Mouse (Mus musculus) macrophage (primary cell): ENCODE measurements around the gene Siva1. TPM values are rescaled to one million over a fixed set of nuclear protein-coding genes. Genes with fewer than 3 reads are reported as not detected.

ENCODE experiments used
- H3K27ac ChIP-seq: fragments of 350-480 bp; formaldehyde crosslinking; 2 replicates; pipeline ENCODE4 v1.9.0; 2021
- H3K36me3 ChIP-seq: fragments of 350-480 bp; formaldehyde crosslinking; 2 replicates; pipeline ENCODE4 v1.9.0; 2021; ENCODE audit errors: inconsistent target
- H3K4me3 ChIP-seq: fragments of 350-480 bp; formaldehyde crosslinking; 2 replicates; pipeline ENCODE4 v1.9.0; 2021; ENCODE audit errors: inconsistent target
- H3K79me2 ChIP-seq: fragments of 350-480 bp; formaldehyde crosslinking; 2 replicates; pipeline ENCODE4 v1.9.0; 2021; ENCODE audit errors: inconsistent target
- WGBS: methylation state at CpG from one replicate; pipeline ENCODE4 v1.1.7; 2026; ENCODE audit warnings: inconsistent platforms; ENCODE audit not compliant: missing documents; 5-methylcytosine and 5-hydroxymethylcytosine counted together
- polyA plus RNA-seq: library from polyadenylated mRNA; stranded (reverse); fragments of 250-400 nt; gene quantifications from 3 replicates; pipeline ENCODE4 v1.2.4, GENCODE M21; 2018; ENCODE audit warnings: inconsistent platforms
- total RNA-seq, 78 experiments: library from RNA; depleted of rRNA; stranded (reverse); fragments of 250-400 nt; gene quantifications; 1 replicate in 9 of 78; 2 replicates in 24 of 78; 3 replicates in 43 of 78; 4 replicates in 2 of 78; pipeline ENCODE4 v1.2.4; 2018; ENCODE audit warnings: inconsistent platforms in 56 of 78

Gene Siva1
- total RNA-seq (2018; cell fraction: chromatin; rRNA removed): 10 to 100 TPM in 9 of 26 experiments, 1 to 10 TPM in 16, not detected in 1; 1.1 to 26.5 (median 6.5) TPM
- 10 to 100 TPM; 12.1 to 26.8 (median 20.1) TPM for total RNA-seq (2018; cell fraction: cytosol; rRNA removed)
- 10 to 100 TPM in 11 of 26 experiments, 1 to 10 TPM in 15; 2.3 to 45.8 (median 8.3) TPM for total RNA-seq (2018; cell fraction: nucleus; rRNA removed)
- 5.6 to 43.8 TPM (median 19.5 TPM) in 3 replicates for polyA plus RNA-seq

GRCm38 (mm10) chr12:112644180-112644854 is at the start of gene Siva1:
Gene Siva1 (plus strand): TSS chr12:112644679.
- Histone ChIP-seq H3K4me3 (peak within 1 kb of the TSS; percentile 74), H3K36me3 (peaks cover 9% of the 10 kb centered on the region; the same call in 1 of the 2 replicates), H3K79me2 (peaks cover 29% of the 10 kb centered on the region), H3K27ac (peak within 1 kb of the TSS; percentile 39)
- under 1% methylated on average over 40 of the region's 46 CpGs for WGBS

GRCm38 (mm10) chr12:112594989-112595388 is 49.5 kb upstream of the Siva1 start:
- Histone ChIP-seq H3K27ac (peak overlapping the region; percentile 39), H3K4me3 (no peak overlapping the region), H3K36me3 (no peaks in the 10 kb centered on the region), H3K79me2 (peaks cover 90% of the 10 kb centered on the region)
- WGBS: 64% methylated on average over 4 of the region's 4 CpGs

GRCm38 (mm10) chr12:112595626-112596025 is 48.9 kb upstream of the Siva1 start:
- peaks cover 84% of the 10 kb centered on the region for H3K79me2 ChIP-seq
- H3K36me3 ChIP-seq: no peaks in the 10 kb centered on the region
- no peak overlapping the region for H3K4me3 ChIP-seq
- H3K27ac ChIP-seq: no peak overlapping the region
- WGBS: 91% methylated on average over 4 of the region's 4 CpGs

GRCm38 (mm10) chr12:112596454-112596853 is 48.0 kb upstream of the Siva1 start:
- no peak overlapping the region for H3K4me3 ChIP-seq
- WGBS: 65% methylated on average over 9 of the region's 9 CpGs
- H3K79me2 ChIP-seq: peaks cover 76% of the 10 kb centered on the region
- 0 out of 2 replicates have a peak, but pooled peaks cover 5% of the 10 kb centered on the region for H3K36me3 ChIP-seq
- H3K27ac ChIP-seq: no peak overlapping the region

- Histone ChIP-seq H3K79me2 (peaks cover 70% of the 10 kb centered on the region), H3K27ac (no peak overlapping the region), H3K4me3 (no peak overlapping the region), H3K36me3 (0 out of 2 replicates have a peak, but pooled peaks cover 8% of the 10 kb centered on the region)
- 84% methylated on average over 13 of the region's 14 CpGs for WGBS
Measured at GRCm38 (mm10) chr12:112596891-112597500, 47.5 kb upstream of the Siva1 start.

- 0 out of 2 replicates have a peak, but pooled peaks cover 8% of the 10 kb centered on the region for H3K36me3 ChIP-seq
- 88% methylated on average over 8 of the region's 8 CpGs for WGBS
- H3K27ac ChIP-seq: no peak overlapping the region
- H3K79me2 ChIP-seq: peaks cover 64% of the 10 kb centered on the region
- no peak overlapping the region for H3K4me3 ChIP-seq
Measured at GRCm38 (mm10) chr12:112597618-112598017, 46.9 kb upstream of the Siva1 start.

- WGBS: 19% methylated on average over 4 of the region's 4 CpGs
- H3K27ac ChIP-seq: no peak overlapping the region
- H3K4me3 ChIP-seq: no peak overlapping the region
Measured at GRCm38 (mm10) chr12:112599198-112599597, 45.3 kb upstream of the Siva1 start.

GRCm38 (mm10) chr12:112599942-112600611 is 44.4 kb upstream of the Siva1 start:
- 0 out of 2 replicates have a peak, but pooled peaks cover 8% of the 10 kb centered on the region for H3K36me3 ChIP-seq
- H3K27ac ChIP-seq: no peak overlapping the region
- H3K79me2 ChIP-seq: peaks cover 43% of the 10 kb centered on the region
- no peak overlapping the region for H3K4me3 ChIP-seq
- 94% methylated on average over 30 of the region's 30 CpGs for WGBS

More at GRCm38 (mm10) chr12:112599198-112599597, 45.3 kb upstream of the Siva1 start:
- H3K36me3 ChIP-seq: 0 out of 2 replicates have a peak, but pooled peaks cover 8% of the 10 kb centered on the region
- H3K79me2 ChIP-seq: peaks cover 48% of the 10 kb centered on the region

- Histone ChIP-seq H3K4me3 (no peak overlapping the region), H3K36me3 (peaks cover 20% of the 10 kb centered on the region; the same call in 1 of the 2 replicates), H3K79me2 (peaks cover 4% of the 10 kb centered on the region), H3K27ac (no peak overlapping the region)
- WGBS: 85% methylated on average over 5 of the region's 5 CpGs
Measured at GRCm38 (mm10) chr12:112604022-112604421, 40.5 kb upstream of the Siva1 start.

- H3K4me3 ChIP-seq: no peak overlapping the region
- H3K36me3 ChIP-seq: peaks cover 20% of the 10 kb centered on the region; the same call in 1 of the 2 replicates
- WGBS: 78% methylated on average over 19 of the region's 20 CpGs
- H3K27ac ChIP-seq: no peak overlapping the region
- no peaks in the 10 kb centered on the region for H3K79me2 ChIP-seq
Measured at GRCm38 (mm10) chr12:112604709-112605649, 39.5 kb upstream of the Siva1 start.

GRCm38 (mm10) chr12:112605766-112606165 is 38.7 kb upstream of the Siva1 start:
- Histone ChIP-seq H3K36me3 (peaks cover 23% of the 10 kb centered on the region; the same call in 1 of the 2 replicates), H3K79me2 (no peaks in the 10 kb centered on the region), H3K27ac (no peak overlapping the region), H3K4me3 (no peak overlapping the region)
- WGBS: 51% methylated on average over 6 of the region's 6 CpGs

GRCm38 (mm10) chr12:112606998-112607397 is 37.5 kb upstream of the Siva1 start:
- Histone ChIP-seq H3K27ac (no peak overlapping the region), H3K4me3 (no peak overlapping the region), H3K36me3 (peaks cover 16% of the 10 kb centered on the region; the same call in 1 of the 2 replicates), H3K79me2 (no peaks in the 10 kb centered on the region)
- 92% methylated on average over 6 of the region's 6 CpGs for WGBS

GRCm38 (mm10) chr12:112609031-112609430 is 35.4 kb upstream of the Siva1 start:
- Histone ChIP-seq H3K27ac (no peak overlapping the region), H3K36me3 (peaks cover 16% of the 10 kb centered on the region; the same call in 1 of the 2 replicates), H3K4me3 (no peak overlapping the region), H3K79me2 (no peaks in the 10 kb centered on the region)
- WGBS: 94% methylated on average over 10 of the region's 10 CpGs
